Mouse (Mus musculus) kidney, embryonic 15.5 days (tissue): ENCODE data around the gene Znrf4. TPM values are rescaled to one million over a fixed set of nuclear protein-coding genes. Genes with fewer than 3 reads are reported as not detected.

ENCODE experiments used
- ATAC-seq: fragments of 200-750 bp; cut with Nextera tagmentation; replicated peaks from 2 replicates; pipeline ENCODE4 v1.8.0; 2017; ENCODE audit warnings: moderate TSS enrichment; ENCODE audit not compliant: low FRiP score
- H3K27ac ChIP-seq: fragments of 300-500 bp; sonication (generic); 2 replicates; pipeline ENCODE4 v1.5.1; 2015; ENCODE audit warnings: mild to moderate bottlenecking, inconsistent platforms
- H3K27me3 ChIP-seq: fragments of 300-500 bp; sonication (generic); 2 replicates; pipeline ENCODE4 v1.6.1; 2015; ENCODE audit warnings: inconsistent platforms
- H3K36me3 ChIP-seq: fragments of 300-500 bp; sonication (generic); 2 replicates; pipeline ENCODE4 v1.6.1; 2015; ENCODE audit warnings: inconsistent platforms
- H3K4me1 ChIP-seq: fragments of 300-500 bp; sonication (generic); 2 replicates; pipeline ENCODE4 v1.6.1; 2015; ENCODE audit warnings: inconsistent platforms
- H3K4me2 ChIP-seq: fragments of 300-500 bp; sonication (generic); 2 replicates; pipeline ENCODE4 v1.6.1; 2015; ENCODE audit warnings: moderate library complexity, mild to moderate bottlenecking, inconsistent platforms
- H3K4me3 ChIP-seq: fragments of 300-500 bp; sonication (generic); replicated peaks from 2 replicates; pipeline ENCODE4 v1.5.1; 2015; ENCODE audit warnings: mild to moderate bottlenecking, inconsistent platforms
- H3K9ac ChIP-seq: fragments of 300-500 bp; sonication (generic); 2 replicates; pipeline ENCODE4 v1.6.1; 2015; ENCODE audit warnings: mild to moderate bottlenecking, inconsistent platforms
- H3K9me3 ChIP-seq: fragments of 300-500 bp; sonication (generic); replicated peaks from 2 replicates; pipeline ENCODE4 v1.6.1; 2016; ENCODE audit warnings: inconsistent platforms
- WGBS: fragments of 180-500 bp; shearing (Covaris S2); methylation state at CpG from one replicate; pipeline ENCODE4 v1.1.7; 2015; ENCODE audit warnings: mixed read lengths; 5-methylcytosine and 5-hydroxymethylcytosine counted together
- polyA plus RNA-seq: library from polyadenylated mRNA; unstranded; fragments of >200 nt; fragmentation: Nextera tagmentation; extraction: Ambion mirVana; gene quantifications from 2 replicates; pipeline ENCODE4 v1.2.1, GENCODE M21; 2015

The Znrf4 gene
- polyA plus RNA-seq, 1 experiment from 2014 or later = not detected

- no peak overlapping the region for H3K9ac ChIP-seq
- no peak overlapping the region; the same call in 1 of the 2 replicates for H3K4me3 ChIP-seq
- H3K4me1 ChIP-seq = peaks cover 28% of the 10 kb centered on the region
- no peaks in the 10 kb centered on the region for H3K9me3 ChIP-seq
- peak; percentile 73 for ATAC-seq
- H3K27ac ChIP-seq = no peak overlapping the region
- peak overlapping the region; percentile 38 for H3K4me2 ChIP-seq
- H3K36me3 ChIP-seq = no peaks in the 10 kb centered on the region
- peaks cover 40% of the 10 kb centered on the region for H3K27me3 ChIP-seq
- WGBS = 10% methylated on average over 13 of the region's 13 CpGs
These were observed 3.6 kb upstream of the Znrf4 start for GRCm38 (mm10) chr17:56515690-56516410.

- Histone ChIP-seq H3K27ac (no peak overlapping the region), H3K36me3 (no peaks in the 10 kb centered on the region), H3K27me3 (peaks cover 50% of the 10 kb centered on the region), H3K9ac (no peak overlapping the region), H3K9me3 (no peaks in the 10 kb centered on the region), H3K4me1 (peaks cover 38% of the 10 kb centered on the region), H3K4me3 (no peak overlapping the region), H3K4me2 (no peak overlapping the region)
- whole genome bisulfite sequencing = 41% methylated on average over 12 of the region's 12 CpGs
- no peak for ATAC-seq
These were observed 2.7 kb upstream of the Znrf4 start for GRCm38 (mm10) chr17:56514916-56515315.

- peaks cover 55% of the 10 kb centered on the region for H3K27me3 ChIP-seq
- no peak for ATAC-seq
- H3K4me3 ChIP-seq = no peak overlapping the region
- H3K4me1 ChIP-seq = peaks cover 43% of the 10 kb centered on the region
- H3K9ac ChIP-seq = no peak overlapping the region
- no peak overlapping the region for H3K4me2 ChIP-seq
- H3K36me3 ChIP-seq = no peaks in the 10 kb centered on the region
- no peaks in the 10 kb centered on the region for H3K9me3 ChIP-seq
- no peak overlapping the region for H3K27ac ChIP-seq
These were observed 2.1 kb upstream of the Znrf4 start for GRCm38 (mm10) chr17:56514330-56514729.

- H3K4me1 ChIP-seq = peaks cover 58% of the 10 kb centered on the region
- peak overlapping the region; percentile 55 for H3K4me2 ChIP-seq
- no peaks in the 10 kb centered on the region for H3K36me3 ChIP-seq
- H3K27me3 ChIP-seq = peaks cover 60% of the 10 kb centered on the region
- H3K9ac ChIP-seq = no peak overlapping the region
- WGBS = 23% methylated on average over 29 of the region's 29 CpGs
- H3K9me3 ChIP-seq = no peaks in the 10 kb centered on the region
- ATAC-seq = no peak
- peak overlapping the region; percentile 36 for H3K4me3 ChIP-seq
- H3K27ac ChIP-seq = no peak overlapping the region
These were observed 532 bp downstream of the Znrf4 start for GRCm38 (mm10) chr17:56511707-56512090.

GRCm38 (mm10) chr17:56510970-56511706, 1.1 kb downstream of the Znrf4 start:
- Histone ChIP-seq H3K9me3 (no peaks in the 10 kb centered on the region), H3K27me3 (peaks cover 60% of the 10 kb centered on the region), H3K4me1 (peaks cover 56% of the 10 kb centered on the region), H3K9ac (no peak overlapping the region; the same call in 1 of the 2 replicates), H3K36me3 (no peaks in the 10 kb centered on the region), H3K4me3 (peak overlapping the region; percentile 36), H3K4me2 (peak overlapping the region; percentile 55), H3K27ac (no peak overlapping the region)
- ATAC-seq = no peak
- WGBS = 4% methylated on average over 60 of the region's 60 CpGs

GRCm38 (mm10) chr17:56510473-56510969, 1.7 kb downstream of the Znrf4 start:
- peak overlapping the region; percentile 36 for H3K4me3 ChIP-seq
- ATAC-seq = no peak
- 29% methylated on average over 27 of the region's 27 CpGs for WGBS
- peaks cover 60% of the 10 kb centered on the region for H3K27me3 ChIP-seq
- no peak overlapping the region for H3K27ac ChIP-seq
- peak overlapping the region; percentile 55 for H3K4me2 ChIP-seq
- no peaks in the 10 kb centered on the region for H3K9me3 ChIP-seq
- no peak overlapping the region for H3K9ac ChIP-seq
- peaks cover 50% of the 10 kb centered on the region for H3K4me1 ChIP-seq
- no peaks in the 10 kb centered on the region for H3K36me3 ChIP-seq

- H3K9ac ChIP-seq = no peak overlapping the region
- H3K9me3 ChIP-seq = no peaks in the 10 kb centered on the region
- peak overlapping the region; percentile 15; the same call in 1 of the 2 replicates for H3K4me3 ChIP-seq
- peaks cover 44% of the 10 kb centered on the region for H3K4me1 ChIP-seq
- no peaks in the 10 kb centered on the region for H3K36me3 ChIP-seq
- no peak overlapping the region for H3K27ac ChIP-seq
- 7% methylated on average over 32 of the region's 37 CpGs for WGBS
- H3K27me3 ChIP-seq = peaks cover 58% of the 10 kb centered on the region
- ATAC-seq = peak; percentile 22; the same call in 1 of the 2 replicates
- peak overlapping the region; percentile 40 for H3K4me2 ChIP-seq
These were observed 2.3 kb downstream of the Znrf4 start for GRCm38 (mm10) chr17:56509707-56510472.

- peaks cover 42% of the 10 kb centered on the region for H3K4me1 ChIP-seq
- ATAC-seq = no peak
- peak overlapping the region; percentile 40 for H3K4me2 ChIP-seq
- no peak overlapping the region for H3K9ac ChIP-seq
- peak overlapping the region; percentile 15; the same call in 1 of the 2 replicates for H3K4me3 ChIP-seq
- H3K9me3 ChIP-seq = no peaks in the 10 kb centered on the region
- H3K36me3 ChIP-seq = no peaks in the 10 kb centered on the region
- WGBS = 40% methylated on average over 10 of the region's 10 CpGs
- H3K27ac ChIP-seq = no peak overlapping the region
- H3K27me3 ChIP-seq = peaks cover 50% of the 10 kb centered on the region
These were observed 3.1 kb downstream of the Znrf4 start for GRCm38 (mm10) chr17:56509021-56509640.

GRCm38 (mm10) chr17:56507161-56508068, 4.8 kb downstream of the Znrf4 start:
- H3K4me3 ChIP-seq = peak overlapping the region; percentile 67
- no peaks in the 10 kb centered on the region for H3K36me3 ChIP-seq
- WGBS = under 1% methylated on average over 42 of the region's 42 CpGs
- peaks cover 42% of the 10 kb centered on the region for H3K4me1 ChIP-seq
- H3K27me3 ChIP-seq = peaks cover 36% of the 10 kb centered on the region
- peaks cover 4% of the 10 kb centered on the region; the same call in 1 of the 2 replicates for H3K9me3 ChIP-seq
- H3K27ac ChIP-seq = peak overlapping the region; percentile 92
- H3K4me2 ChIP-seq = peak overlapping the region; percentile 98
- H3K9ac ChIP-seq = peak overlapping the region; percentile 87
- peak; percentile 94 for ATAC-seq

- no peak for ATAC-seq
- 0 out of 2 replicates have a peak overlapping the region, but pooled peaks have one; percentile 87 for H3K9ac ChIP-seq
These were observed 5.7 kb downstream of the Znrf4 start for GRCm38 (mm10) chr17:56506417-56507065.

More at GRCm38 (mm10) chr17:56506417-56507065, 5.7 kb downstream of the Znrf4 start:
- Histone ChIP-seq H3K4me3 (peak overlapping the region; percentile 67), H3K4me1 (peaks cover 39% of the 10 kb centered on the region), H3K27ac (peak overlapping the region; percentile 92), H3K4me2 (peak overlapping the region; percentile 98), H3K9me3 (peaks cover 6% of the 10 kb centered on the region; the same call in 1 of the 2 replicates), H3K36me3 (no peaks in the 10 kb centered on the region), H3K27me3 (peaks cover 27% of the 10 kb centered on the region)
- WGBS = 56% methylated on average over 15 of the region's 15 CpGs
